Mouse (Mus musculus) embryo, embryonic 11 days (tissue): ENCODE measurements at regions not wholly inside any gene's neighbourhood (a gene's known extent, or its start where the extent isn't known, plus 50 kb on each side); places are given as distances from the start of the nearest gene placed in this dataset.
A peak's percentile ranks its signal among the peaks of the same experiment; 100 is the strongest.

Experiments used
- DNase-seq: peaks from one replicate; pipeline ENCODE4 v3.0.0-alpha.2; 2015

- DNase-seq = no peak
These were observed 236.0 kb downstream of the Ndfip2 start for GRCm38 (mm10) chr14:105494415-105494814.

GRCm38 (mm10) chr14:105490158-105490557 lies 231.8 kb downstream of the Ndfip2 start:
- no peak for DNase-seq

- peak; percentile 85 for DNase-seq
These were observed 225.1 kb downstream of the Ndfip2 start for GRCm38 (mm10) chr14:105483352-105484083.

GRCm38 (mm10) chr14:105482644-105483351 lies 224.4 kb downstream of the Ndfip2 start:
- DNase-seq = peak; percentile 73

GRCm38 (mm10) chr14:105480048-105480447 lies 221.7 kb downstream of the Ndfip2 start:
- no peak for DNase-seq

GRCm38 (mm10) chr14:105474991-105475553 lies 216.7 kb downstream of the Ndfip2 start:
- peak; percentile 43 for DNase-seq

- DNase-seq = no peak
These were observed 190.6 kb downstream of the Ndfip2 start for GRCm38 (mm10) chr14:105448919-105449458.

GRCm38 (mm10) chr14:105447088-105447487 lies 188.7 kb downstream of the Ndfip2 start:
- peak; percentile 53 for DNase-seq

GRCm38 (mm10) chr14:105435343-105435742 lies 177.0 kb downstream of the Ndfip2 start:
- no peak for DNase-seq

GRCm38 (mm10) chr14:105433456-105433855 lies 175.1 kb downstream of the Ndfip2 start:
- DNase-seq = no peak

GRCm38 (mm10) chr14:105432670-105433069 lies 174.3 kb downstream of the Ndfip2 start:
- DNase-seq = peak; percentile 63

GRCm38 (mm10) chr14:105431584-105431983 lies 173.2 kb downstream of the Ndfip2 start:
- DNase-seq = no peak

- no peak for DNase-seq
These were observed 171.4 kb downstream of the Ndfip2 start for GRCm38 (mm10) chr14:105429664-105430257.

GRCm38 (mm10) chr14:105427474-105427901 lies 169.1 kb downstream of the Ndfip2 start:
- DNase-seq = peak; percentile 62

- DNase-seq = no peak
These were observed 168.4 kb downstream of the Ndfip2 start for GRCm38 (mm10) chr14:105426597-105427334.

GRCm38 (mm10) chr14:105417967-105418366 lies 159.6 kb downstream of the Ndfip2 start:
- DNase-seq = no peak

GRCm38 (mm10) chr14:105417458-105417960 lies 159.1 kb downstream of the Ndfip2 start:
- no peak for DNase-seq

- peak; percentile 21 for DNase-seq
These were observed 158.6 kb downstream of the Ndfip2 start for GRCm38 (mm10) chr14:105416964-105417363.

- DNase-seq = no peak
These were observed 146.3 kb downstream of the Ndfip2 start for GRCm38 (mm10) chr14:105404662-105405061.

GRCm38 (mm10) chr14:105404241-105404640 lies 145.9 kb downstream of the Ndfip2 start:
- no peak for DNase-seq

- no peak for DNase-seq
These were observed 144.9 kb downstream of the Ndfip2 start for GRCm38 (mm10) chr14:105403256-105403655.

GRCm38 (mm10) chr14:105402556-105402955 lies 144.2 kb downstream of the Ndfip2 start:
- no peak for DNase-seq
